Mouse (Mus musculus): ENCODE measurements at regions not wholly inside any gene's neighbourhood (a gene's known extent, or its start where the extent isn't known, plus 50 kb on each side); places are given as distances from the start of the nearest gene placed in this dataset.
"Not testable (repeated sequence)": the region's sequence is repeated elsewhere in the genome, so short reads cannot be mapped to it uniquely, and the experiment has no call there.

DNA sequence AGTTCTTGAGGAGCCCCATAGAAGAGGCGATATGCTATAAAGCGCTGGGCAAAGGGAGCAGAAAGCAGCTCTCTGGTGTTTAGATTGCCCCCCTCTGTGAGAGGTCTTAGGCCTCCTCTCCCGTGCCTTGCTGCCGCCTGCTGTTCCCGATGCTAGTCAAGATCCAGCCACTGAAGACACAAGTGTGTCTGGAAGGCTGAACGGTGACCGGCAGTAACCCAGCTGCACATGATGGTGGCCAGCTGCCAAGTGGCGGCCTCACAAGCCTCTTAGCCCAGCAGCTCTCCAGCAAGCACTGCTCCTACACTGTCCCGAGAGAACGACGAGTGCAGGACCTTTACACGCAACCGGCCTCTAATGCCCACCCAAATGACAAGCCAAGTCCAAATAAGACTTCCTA, 104.1 kb upstream of the Abca1 start:
- no peak for DNase-seq (ENCODE audit: low read depth, low spot score)

GRCm38 (mm10) chr4:53262466-53262865, 102.8 kb upstream of the Abca1 start:
- DNase-seq (ENCODE audit: low read depth, low spot score): no peak

- no peak for DNase-seq (ENCODE audit: low read depth, low spot score)
Observed at GRCm38 (mm10) chr4:53261556-53262140, 102.0 kb upstream of the Abca1 start.

DNA sequence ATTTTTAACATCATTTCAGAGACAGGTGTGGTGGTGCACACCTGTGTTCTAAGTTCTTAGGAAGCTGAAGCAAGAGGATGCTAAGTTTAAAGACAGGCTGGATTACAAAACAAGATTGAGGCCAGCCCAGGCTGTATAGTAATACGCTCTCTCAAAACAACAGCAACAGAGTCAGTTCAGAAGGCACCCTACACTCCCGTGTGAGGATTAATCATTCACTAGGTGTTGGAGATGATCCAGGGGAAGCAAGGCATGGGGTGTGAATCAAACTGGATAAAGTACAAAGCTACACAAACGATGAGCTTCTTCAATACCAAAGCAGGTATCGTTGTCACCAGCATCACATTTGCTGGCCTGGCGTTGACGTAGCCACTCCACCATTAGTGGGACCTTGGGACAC, 99.3 kb upstream of the Abca1 start:
- no peak for DNase-seq (ENCODE audit: low read depth, low spot score)

DNA sequence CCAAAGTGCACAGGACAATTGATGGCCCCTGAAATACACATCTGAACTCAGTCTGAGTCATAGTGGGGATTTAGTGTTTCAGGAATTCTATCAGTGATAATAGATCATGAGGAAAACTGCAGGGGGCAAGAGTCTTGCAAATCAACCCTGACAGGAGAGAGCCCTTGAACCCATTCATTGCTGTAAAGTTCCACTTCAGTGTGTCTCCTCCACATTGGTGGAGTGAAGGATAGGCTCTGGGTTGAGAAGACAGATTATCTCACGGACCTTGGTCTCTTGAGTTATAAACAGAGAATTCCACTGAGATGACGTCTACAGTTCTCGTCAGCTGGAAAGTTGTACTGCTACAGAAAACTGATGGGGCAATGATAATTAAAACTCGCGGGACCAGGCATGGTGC, 97.3 kb upstream of the Abca1 start:
- no peak for DNase-seq (ENCODE audit: low read depth, low spot score)

DNA sequence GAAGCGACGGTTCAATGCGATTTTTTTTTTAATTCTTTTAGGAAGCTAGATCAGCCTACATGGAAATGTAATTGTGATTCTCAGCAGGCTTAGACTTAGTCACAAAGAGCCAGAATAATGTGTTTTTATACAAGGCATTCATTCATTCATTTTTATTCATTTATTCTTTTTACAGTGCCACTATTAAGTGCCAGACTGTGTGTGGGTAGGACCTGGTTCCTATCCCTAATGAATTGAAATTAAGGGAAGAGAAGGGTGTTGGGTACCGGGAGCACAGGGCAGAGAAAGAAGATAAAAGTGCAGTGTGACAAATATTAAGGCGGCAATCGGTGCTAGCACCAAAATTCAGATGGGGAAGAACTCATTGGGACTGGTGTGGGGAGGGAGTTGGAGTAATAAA, 94.8 kb upstream of the Abca1 start:
- no peak for DNase-seq (ENCODE audit: low read depth, low spot score)

GRCm38 (mm10) chr4:53253680-53254079, 94.0 kb upstream of the Abca1 start:
- DNase-seq (ENCODE audit: low read depth, low spot score): no peak

GRCm38 (mm10) chr4:53250325-53250724, 90.6 kb upstream of the Abca1 start:
- DNase-seq (ENCODE audit: low read depth, low spot score): no peak

DNA sequence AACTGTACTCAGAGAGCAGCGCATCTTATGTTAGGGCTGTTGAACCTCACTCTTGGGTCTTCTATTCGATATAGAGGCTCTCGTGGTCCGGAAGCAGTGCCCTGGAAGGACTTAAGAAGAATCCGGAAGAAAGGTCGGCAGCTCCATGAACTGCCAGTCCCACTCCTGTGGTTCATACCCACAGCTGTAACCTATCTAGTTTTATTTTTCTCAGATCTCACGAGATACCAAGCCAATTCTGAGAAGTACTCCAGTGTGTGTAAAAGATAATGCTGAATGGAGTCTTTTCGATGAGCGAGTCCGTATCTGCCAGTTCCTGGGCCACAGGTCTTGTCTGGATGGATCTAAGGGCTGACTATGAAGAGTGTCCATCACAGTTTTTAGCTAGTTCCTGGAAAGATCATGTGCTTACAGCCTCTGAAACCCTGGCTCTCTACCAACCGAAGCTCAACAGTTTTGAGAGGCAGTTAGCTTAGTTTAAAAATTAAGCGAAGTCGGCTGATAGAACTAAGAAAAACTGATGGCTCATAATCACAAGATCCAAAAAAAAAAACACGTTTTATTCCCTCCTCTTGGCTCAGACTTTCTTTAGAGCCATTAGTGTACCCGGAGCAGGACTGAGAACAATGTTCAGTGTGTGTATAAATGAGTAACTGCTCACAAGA, 86.5 kb upstream of the Abca1 start:
- DNase-seq (ENCODE audit: low read depth, low spot score): no peak

- no peak for DNase-seq (ENCODE audit: low read depth, low spot score)
Observed at GRCm38 (mm10) chr4:53245553-53245952, 85.9 kb upstream of the Abca1 start.

DNA sequence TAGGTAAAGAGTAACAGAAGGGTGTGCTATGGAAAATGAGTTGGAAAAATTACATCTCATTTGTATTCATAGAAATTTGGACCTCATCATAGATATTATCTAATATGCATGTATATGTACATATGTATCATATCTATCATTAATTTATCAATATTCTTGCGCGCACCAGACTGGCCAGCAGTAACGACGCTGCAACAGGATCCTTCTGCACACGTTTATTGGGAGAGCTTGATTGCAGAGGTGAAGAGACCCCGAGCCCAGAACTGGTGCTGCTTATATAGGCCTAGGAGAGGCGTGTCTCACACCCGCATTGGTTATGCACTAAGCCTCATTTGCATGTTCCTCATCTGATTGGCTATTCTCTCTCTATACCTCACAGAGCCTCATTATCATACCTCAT, 83.8 kb upstream of the Abca1 start:
- DNase-seq (ENCODE audit: low read depth, low spot score): not testable (repeated sequence)

DNA sequence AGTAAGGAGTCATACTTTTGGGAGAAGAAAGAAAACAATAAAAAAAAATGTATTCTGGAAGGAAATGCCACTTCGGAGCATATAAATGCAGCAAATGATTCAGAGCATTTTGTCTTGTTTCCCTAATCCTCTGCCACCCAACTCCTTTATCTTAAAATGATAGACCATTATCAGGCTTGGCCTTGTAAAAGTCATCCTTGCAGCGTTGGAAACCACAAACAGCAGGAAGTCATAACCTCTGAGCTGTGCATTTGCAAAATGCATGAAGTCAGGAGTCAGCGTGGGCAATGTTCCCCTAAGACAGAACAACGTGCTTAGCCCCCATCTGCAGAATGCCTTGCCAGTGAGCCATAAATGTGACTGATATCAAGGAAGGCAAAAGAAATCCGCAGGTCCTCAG, 80.2 kb upstream of the Abca1 start:
- DNase-seq (ENCODE audit: low read depth, low spot score): no peak

DNA sequence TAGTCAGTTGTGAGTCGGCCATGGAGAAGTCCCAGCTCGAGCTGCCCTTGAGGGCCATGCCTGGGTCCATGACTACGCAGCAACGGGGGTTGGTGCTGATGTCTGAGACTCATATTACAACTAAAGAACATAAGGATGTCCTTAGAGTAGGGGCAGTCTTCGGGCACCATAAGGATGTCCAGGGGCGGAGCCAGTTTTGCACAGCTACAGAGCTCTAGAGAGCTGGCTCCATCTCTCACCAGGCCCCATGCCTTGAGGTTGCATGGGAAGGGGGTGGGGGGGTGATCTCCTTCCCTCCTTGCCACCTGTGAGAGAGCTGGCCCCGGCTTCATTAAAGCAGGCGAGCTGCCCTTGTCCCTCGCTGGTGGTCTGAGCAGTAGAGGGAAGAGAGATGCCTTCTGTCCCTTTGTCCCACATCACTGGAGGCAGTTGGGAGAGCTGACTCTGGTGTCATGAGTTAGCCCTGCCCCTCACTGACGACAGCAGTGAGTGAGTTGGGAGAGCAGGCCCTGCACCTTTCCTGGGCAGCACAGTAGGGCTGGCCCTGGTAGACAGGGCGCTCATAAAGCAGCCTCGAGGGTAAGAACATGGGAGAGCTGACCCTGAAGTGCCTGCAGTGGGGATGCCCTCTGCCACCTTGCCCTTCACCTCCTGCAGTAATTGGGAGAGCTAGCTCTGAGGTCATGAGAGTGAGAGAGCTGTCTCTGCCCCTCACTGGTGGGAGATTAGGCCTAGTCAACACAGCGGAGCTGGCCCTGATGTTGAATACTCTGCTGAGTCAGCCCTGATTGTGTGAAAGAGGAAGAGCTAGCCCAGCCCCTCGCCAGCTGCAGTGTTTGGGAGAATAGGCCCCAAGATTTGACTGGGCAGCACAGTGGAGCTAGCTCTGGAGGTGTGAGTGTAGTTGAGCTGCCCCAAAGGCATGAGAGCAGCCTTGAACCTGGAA, 78.9 kb upstream of the Abca1 start:
- DNase-seq (ENCODE audit: low read depth, low spot score): no peak

- DNase-seq (ENCODE audit: low read depth, low spot score): no peak
Observed at GRCm38 (mm10) chr4:53235870-53236269, 76.2 kb upstream of the Abca1 start.

GRCm38 (mm10) chr4:53232436-53232835, 72.7 kb upstream of the Abca1 start:
- DNase-seq (ENCODE audit: low read depth, low spot score): no peak

DNA sequence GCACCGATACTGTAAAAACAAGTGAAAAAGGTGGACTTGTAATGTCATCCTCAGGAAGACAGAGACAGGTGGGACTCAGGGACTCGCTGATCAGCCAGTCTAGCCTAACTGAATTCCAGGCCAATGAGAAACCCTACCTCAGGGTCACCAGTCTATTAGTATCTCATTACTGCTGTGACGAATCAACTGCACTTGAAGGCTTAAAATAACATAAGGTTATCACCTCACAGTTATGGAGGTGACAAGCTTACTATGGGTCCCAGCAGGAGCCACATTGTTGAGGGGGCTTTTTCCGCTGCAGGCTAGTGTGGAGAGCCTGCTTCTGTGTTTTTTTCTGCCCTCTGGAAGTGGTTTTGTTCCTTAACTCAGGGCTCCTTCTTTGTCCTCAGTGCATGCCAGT, 72.2 kb upstream of the Abca1 start:
- DNase-seq (ENCODE audit: low read depth, low spot score): no peak

DNA sequence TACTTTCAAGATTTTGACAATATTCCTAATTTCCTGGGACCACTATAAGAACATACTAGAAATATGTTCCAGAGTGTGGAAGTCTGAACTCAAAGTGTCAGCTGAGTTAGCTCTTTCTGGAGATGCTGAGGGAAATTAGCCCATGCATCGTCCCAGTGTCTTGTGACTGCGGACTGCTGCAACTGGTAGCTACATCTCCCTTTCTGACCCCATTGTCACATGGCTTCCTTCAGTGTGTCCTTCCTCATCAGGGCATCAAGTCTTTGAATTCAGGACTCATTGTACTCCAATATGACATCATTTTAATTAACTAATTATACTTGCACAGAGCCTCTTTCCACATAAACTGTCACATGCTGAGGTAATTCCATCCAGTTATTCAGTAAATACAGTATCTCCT, 71.4 kb upstream of the Abca1 start:
- no peak for DNase-seq (ENCODE audit: low read depth, low spot score)

- DNase-seq (ENCODE audit: low read depth, low spot score): no peak
Observed at GRCm38 (mm10) chr4:53228444-53228843, 68.7 kb upstream of the Abca1 start.

- DNase-seq (ENCODE audit: low read depth, low spot score): no peak
Observed at GRCm38 (mm10) chr4:53227771-53228170, 68.1 kb upstream of the Abca1 start.

GRCm38 (mm10) chr4:53227071-53227470, 67.4 kb upstream of the Abca1 start:
- no peak for DNase-seq (ENCODE audit: low read depth, low spot score)

DNA sequence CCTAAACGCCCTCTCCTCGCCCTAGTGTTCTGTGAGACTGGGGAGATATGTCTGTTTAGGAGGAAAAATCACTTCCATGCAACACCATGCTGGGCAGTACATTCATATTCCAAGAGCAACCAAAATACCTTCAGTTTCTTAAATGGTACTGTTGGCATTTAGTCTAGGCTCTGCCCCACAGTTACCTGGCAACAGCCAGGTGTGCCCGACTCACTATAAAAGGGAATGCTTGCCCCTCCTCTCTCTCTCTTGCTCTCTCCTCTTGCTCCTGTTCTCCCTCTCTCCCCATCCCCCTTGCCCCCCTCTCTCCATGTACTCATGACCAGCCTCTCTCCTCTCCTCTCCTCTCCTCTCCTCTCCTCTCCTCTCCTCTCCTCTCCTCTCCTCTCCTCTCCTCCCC, 66.7 kb upstream of the Abca1 start:
- DNase-seq (ENCODE audit: low read depth, low spot score): no peak

GRCm38 (mm10) chr4:53223379-53223778, 63.7 kb upstream of the Abca1 start:
- no peak for DNase-seq (ENCODE audit: low read depth, low spot score)

- DNase-seq (ENCODE audit: low read depth, low spot score): no peak
Observed at GRCm38 (mm10) chr4:53220809-53221208, 61.1 kb upstream of the Abca1 start.
